Mouse (Mus musculus): ENCODE measurements at regions not wholly inside any gene's neighbourhood (a gene's known extent, or its start where the extent isn't known, plus 50 kb on each side); places are given as distances from the start of the nearest gene placed in this dataset.
"Not testable (repeated sequence)": the region's sequence is repeated elsewhere in the genome, so short reads cannot be mapped to it uniquely, and the experiment has no call there.

DNA sequence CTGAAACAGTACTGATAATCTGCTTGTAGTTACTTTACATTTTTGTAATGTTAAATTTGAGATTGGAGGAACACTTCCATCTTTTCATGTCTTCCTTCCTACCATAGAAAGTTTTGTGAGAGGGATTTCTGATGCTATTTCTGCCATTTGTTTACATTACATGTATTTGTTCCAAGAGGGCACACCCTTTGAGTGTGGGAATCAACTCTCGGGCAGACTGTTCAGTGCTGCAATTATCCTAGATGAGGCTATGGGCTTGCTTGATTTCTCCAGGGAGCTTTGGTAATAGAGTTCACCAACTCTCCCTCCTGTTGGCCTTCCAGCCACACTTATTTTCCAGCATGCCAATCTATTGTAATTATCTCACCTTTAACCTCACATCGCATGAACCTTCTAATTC, 52.4 kb downstream of the Gm13691 start:
- no peak for DNase-seq (ENCODE audit: low spot score in 2 of 2)

DNA sequence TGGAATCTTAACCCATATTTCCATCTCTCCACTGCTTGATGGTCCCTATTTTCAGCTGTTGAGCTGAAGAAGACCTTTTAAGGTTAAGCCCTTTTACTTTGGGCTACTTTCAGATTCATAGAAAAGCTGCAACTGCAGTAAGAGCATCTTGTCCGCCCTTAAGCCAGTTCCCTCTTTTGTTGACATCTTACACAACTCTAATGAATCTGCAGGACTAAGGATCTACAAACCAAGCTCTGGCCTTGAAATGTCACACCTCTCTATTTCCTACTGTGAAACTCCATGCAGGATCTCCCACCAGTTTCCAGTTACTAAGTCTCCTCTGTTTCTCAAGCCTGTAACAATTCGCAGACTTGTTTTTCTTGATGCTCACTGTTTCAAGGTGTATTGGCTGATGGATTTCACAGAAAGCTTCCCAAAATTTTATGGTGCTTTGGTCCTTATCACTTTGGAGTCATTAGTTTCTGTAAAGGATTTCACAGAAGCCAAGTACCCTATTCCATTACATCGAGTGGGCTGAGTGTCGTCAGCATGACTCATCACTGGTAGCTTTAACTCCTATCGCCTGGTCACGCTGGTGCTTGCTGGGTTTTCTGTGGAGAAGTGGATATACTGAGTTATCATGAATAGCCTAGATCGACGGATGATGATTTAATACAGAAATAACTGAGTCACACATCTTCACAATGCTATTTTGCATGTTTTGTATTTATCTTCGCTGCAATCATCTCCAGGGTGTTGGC, 58.2 kb downstream of the Gm13691 start:
- DNase-seq (ENCODE audit: low spot score in 2 of 2): no peak

DNA sequence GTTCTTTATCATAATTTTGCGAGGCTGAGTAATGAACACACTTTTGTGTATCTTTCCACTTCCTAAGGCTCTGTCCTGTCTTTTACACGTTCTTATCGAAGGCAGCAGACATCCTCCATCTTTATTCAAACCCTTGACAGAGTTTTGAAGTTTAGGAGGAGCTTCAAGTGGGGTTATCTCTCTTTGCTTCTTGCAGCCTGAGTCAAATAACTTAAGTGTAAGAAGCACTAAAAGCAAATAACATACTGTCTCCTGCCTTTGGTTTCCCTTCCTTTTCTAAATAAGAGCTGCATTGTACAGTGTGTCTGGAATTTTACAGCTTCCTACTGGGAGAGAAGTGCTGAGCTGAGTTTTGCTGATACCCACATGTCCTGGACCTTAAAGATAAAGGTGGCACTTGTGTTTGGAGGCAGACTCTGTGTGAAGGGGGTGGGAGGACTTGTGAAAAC, 61.6 kb downstream of the Gm13691 start:
- no peak for DNase-seq (ENCODE audit: low spot score in 2 of 2)

DNA sequence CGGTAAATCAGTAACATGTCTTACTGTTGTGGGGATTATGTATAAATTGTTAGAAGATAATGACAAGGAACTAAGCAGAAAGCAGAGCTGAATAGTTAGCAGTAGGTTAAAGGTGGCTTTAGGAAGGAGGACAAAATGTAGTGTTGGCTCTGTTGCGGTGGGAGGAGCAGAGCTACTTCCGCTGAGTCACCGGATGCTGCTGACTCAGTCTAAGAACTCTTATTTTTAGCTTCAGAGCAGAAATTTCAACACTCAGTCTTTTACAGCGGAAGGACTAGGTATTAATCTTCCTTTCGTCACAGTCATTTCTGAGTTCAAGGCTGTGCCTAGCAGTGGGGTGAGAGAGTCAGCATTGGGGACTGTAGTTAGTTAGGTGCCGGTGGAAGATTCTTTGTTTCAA, 68.9 kb downstream of the Gm13691 start:
- DNase-seq (ENCODE audit: low spot score in 2 of 2): peak in 1 of 2 experiments; percentile 17

DNA sequence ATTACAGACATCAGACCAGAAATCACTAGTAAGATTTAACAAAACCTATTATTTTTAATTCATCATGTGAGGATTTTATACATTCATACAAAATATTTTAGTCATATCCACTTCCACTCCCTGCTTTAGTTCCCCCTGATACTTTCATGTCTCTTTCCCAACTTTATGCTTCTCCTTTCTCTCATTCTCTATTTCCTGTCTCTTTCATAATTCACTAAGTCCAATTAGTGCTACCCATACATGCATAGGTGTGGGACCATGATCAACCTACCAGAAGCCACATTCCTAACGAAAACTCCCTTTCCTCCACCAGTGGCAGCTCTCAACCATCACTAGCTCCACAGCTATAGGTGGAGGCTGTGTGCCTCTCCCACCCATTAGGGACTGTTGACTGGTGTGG, 70.9 kb downstream of the Gm13691 start:
- no peak for DNase-seq (ENCODE audit: low spot score in 2 of 2)

DNA sequence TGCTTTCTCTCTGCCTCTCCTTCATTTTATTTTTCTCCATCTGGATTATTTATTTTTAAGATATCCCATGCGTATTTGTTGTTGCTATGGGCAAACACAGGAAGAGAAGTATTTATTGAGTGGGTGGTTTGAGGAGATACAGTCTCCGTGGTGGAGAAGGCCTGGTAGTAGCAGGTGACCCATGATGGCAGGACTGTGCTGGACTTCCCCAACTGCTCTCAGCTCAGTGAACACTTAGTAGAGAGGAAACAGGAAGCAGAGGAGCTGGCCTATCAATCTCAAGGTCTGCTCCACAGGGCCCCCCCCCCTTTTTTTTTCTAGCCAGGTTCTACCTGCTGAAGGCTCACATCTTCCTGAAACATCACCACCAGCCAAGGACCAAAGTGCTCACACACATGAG, 74.0 kb downstream of the Gm13691 start:
- no peak for DNase-seq (ENCODE audit: low spot score in 2 of 2)

DNA sequence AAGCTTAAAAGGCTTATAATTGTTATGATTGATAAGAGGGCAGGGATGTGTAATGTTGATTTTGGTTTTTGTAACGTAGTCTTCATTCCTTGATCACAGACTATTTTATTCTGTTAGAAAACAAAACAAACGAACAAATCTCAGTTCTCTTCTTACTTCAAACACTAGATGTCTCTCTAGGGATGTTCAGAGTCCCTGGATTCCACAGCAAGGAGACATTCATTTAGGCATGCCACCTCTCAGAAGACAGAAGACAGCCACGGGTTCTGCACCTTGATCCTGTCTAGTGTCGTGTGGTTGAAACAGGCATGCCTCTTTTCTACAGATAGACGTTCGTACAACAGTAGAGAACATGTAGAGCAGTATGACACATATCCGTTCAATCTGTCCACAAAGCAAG, 74.7 kb downstream of the Gm13691 start:
- DNase-seq (ENCODE audit: low spot score in 2 of 2): no peak

DNA sequence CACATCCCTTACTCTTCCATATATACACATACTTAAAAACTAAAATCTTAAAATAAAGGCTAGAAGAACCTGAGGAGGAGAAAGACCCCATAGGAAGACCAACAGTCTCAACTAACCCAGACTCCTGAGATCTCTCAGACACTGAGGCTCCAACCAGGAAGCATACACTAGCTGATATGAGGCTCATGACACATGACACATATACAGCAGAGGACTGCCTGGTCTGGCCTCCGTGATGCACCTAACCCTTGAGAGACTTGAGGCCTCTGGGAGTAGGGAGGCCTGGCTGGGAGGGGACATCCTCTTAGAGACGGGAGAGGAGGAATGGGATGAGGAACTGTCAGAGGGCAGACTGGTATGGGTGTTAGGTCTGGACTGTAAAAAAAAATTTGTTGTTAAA, 75.4 kb downstream of the Gm13691 start:
- no peak for DNase-seq (ENCODE audit: low spot score in 2 of 2)

DNA sequence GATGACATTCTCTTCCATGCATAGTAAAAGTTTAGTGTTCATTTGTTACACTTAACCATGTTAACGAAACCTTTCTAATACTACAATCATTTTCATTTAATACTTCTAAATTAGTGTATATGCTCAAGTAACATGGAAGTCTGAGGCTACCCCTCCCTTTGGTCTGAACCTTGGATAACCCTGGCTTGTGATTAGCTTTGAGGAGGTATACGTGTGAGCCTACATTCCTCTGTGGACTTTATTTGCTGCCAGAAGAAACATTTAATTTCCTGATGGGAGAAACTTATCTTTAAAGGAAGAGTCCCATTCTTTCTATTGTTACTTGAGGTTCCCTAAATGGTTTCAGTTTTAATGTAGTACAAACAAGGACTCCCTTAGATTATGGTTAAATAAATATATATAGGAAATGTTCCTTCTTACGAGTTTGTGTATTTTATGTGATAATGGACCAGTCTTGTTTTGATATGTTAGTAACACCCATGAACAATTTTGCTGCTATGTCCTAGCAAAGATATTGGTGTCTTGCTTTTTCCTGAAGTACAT, 75.9 kb downstream of the Gm13691 start:
- DNase-seq (ENCODE audit: low spot score in 2 of 2): no peak

DNA sequence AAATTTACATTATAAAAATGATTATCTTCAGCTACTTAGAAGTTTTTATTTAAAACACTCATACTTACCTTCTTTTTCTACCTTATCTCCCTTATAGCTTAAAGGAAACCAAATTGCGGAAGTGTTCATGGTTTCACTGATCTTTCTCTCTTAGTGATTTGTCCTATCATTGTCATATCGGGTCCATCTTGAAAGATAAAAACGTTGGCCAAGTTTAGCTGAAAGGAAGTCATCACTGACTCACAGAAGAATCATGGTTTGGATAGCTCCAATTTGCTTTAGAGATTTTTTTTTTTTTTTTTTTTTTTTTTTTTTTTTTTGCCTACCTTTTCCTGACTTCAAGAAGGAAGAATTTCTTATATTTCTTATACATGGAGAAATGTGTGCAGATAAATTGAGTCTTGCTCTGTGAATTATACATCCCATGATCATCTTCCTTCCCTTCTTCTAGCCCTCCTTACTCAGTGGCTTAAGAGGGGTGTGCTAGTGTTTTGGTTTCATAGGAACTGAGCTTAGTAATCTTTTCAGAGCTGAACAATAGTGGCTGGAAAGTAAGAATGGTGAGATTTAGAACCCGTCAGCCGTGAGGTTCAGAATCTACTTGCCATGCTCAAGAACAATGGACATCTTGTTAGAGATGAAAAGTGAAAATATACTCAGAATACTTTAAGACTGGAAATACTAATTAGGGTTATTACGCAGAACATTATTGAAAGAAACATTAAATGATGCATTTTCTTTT, 76.6 kb downstream of the Gm13691 start:
- DNase-seq (ENCODE audit: low spot score in 2 of 2): no peak

DNA sequence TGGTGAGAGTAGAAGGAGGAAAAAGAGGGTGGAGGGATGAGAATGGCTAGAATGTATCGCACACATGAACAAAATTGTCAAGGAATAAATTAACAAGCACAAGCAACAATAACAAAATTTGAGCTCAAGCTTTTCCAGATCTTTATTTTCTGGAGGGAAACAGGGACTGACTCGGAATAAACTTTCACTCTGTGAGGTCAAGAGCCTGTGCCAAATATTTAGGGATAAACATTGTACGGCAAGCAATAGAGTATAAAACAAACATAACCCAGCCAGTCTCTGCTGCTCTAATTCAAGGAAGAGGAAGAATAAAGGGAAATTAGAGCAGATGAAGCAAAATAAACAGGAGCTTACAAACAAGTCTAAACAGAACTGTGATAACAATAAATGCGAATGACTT, 78.3 kb downstream of the Gm13691 start:
- no peak for DNase-seq (ENCODE audit: low spot score in 2 of 2)

DNA sequence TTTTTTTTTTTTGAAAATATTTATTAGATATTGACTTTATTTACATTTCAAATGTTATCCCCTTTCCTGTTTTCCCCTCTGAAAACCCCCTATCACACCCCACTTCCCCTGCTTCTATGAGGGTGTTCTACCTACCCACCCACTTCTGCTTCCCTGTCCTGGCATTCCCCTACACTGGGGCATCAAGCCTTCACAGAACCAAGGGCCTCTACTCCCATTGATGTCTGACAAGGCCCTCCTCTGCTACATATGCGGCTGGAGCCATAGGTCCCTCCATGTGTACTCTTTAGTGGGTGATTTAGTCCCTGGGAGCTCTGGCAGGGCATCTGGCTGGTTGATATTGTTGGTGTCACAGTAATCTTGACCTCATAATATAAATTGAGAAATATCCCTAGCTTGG, 79.1 kb downstream of the Gm13691 start:
- DNase-seq (ENCODE audit: low spot score in 2 of 2): not testable (repeated sequence)

DNA sequence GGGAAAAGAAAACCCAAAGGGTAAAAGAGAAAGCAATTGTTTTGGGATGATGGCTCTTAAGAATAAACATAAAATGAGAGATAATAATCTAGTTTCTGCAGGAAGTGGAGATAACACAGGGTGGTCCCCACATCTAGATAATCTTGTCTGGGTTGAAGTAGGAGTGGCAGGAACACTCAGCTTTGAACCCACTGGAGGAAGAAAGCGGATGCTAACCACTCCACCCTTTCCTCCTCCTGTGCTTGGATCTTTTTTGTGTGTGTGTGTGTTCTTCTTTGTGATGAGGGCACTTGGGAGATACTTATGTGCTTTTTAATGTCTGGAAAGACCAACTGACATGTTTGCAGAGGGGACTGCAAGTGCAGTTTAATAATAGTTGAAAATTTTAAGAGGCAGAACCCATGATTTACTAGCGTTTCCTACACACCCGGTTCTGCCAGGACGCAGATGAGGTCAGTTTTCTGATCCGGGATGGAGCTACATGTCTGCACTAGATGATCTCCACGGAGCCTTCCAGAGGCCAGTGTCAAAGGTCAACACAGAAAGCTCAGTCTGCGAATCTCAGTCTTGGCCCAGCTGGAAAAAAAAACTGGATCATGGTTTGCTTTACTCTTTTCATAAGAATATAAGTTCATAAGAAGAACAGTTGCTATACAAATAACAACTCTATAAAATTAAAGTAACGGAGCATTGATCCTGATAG, 82.7 kb downstream of the Gm13691 start:
- DNase-seq (ENCODE audit: low spot score in 2 of 2): no peak

DNA sequence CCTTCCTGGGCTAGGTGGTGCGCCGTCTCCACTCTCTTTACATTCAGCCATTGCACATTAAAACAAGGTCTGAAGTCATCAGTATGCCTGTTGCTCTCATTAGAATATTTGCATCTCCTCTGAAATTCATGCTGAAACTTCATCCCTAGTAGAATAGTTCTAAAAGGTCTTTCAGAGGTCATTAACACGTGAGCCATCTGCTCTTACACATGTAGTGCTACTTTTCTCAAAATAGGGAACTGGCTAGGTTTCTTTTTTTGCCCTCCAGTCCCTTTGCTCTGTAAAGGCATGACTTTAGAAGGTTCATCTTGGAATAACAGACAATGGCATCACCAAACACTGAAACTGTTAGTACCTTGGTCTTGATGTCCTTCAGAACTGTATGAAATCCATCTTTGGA, 85.6 kb downstream of the Gm13691 start:
- no peak for DNase-seq (ENCODE audit: low spot score in 2 of 2)

DNA sequence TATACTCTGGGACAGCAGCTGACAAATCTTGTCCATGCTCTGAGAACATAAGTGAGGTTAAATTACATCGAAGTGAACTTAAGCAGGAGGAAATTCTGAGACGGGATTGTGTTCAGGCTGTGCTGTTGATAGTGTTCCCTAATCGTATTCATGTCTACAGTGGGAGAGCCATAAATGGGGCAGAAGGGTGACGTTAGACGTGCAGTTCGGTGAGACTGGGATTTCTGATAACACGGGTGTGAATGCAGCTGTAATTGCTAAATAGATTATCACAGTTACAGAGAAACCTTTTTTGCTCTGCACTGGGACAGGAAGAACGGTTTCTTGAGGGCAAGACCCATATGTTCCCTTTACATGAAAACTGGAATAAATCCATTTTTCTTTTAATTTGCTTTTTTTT, 88.9 kb downstream of the Gm13691 start:
- no peak for DNase-seq (ENCODE audit: low spot score in 2 of 2)

DNA sequence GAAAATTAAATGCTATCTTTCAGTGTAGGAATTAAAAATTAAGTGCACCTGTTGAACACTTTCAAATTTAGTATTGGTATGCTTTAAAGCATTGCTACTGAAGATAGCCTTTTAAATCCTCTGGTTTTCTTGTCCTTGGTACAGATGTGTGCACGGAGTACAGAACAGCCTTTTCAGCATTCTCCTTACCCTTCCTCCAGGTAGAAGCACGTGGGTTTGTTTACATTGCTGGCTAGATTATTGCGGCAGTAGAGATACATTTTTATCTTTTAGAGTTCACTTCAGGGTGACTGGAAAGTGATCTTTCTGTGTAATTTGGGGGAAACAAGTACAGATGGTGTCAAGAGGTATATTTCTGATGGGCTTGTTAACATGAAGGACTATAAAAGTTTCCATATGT, 89.9 kb downstream of the Gm13691 start:
- no peak for DNase-seq (ENCODE audit: low spot score in 2 of 2)

DNA sequence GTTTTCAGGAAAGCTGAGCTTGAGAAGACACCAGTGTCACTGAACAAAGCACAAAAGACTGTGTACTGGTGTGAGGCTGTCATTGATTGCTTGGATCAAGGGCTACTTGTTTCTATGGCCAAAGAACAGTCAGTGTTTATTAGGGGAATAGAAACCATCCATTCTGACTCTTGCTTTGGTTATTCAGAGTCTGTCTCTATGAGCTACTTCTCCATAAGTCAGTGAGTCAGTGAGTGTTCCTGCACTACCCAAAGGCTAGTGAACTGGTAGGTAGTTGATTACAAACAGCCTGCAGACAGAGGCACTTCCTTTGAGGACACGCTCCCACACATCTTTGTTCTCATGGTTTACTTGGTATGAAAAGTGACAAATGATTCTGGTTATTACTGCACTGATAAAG, 104.4 kb downstream of the Gm13691 start:
- no peak for DNase-seq (ENCODE audit: low spot score in 2 of 2)

DNA sequence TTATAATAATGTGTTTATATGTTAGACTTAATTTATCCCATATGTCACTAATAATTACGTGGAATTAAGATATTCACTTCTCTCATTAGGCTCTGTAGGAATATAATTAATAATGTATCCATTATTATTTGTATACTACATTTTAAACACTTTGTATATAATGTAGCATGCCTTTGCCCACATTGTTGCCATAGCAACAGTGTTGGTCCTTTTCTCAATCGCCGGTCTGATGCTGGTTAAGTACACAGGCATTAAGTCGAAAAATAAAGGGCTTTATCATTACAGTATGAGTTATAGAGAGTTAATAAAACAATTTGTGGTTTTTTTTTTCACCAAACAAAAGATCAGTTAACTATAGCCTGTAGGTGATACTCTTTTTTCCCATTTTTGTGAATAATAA, 108.4 kb downstream of the Gm13691 start:
- DNase-seq (ENCODE audit: low spot score in 2 of 2): no peak

DNA sequence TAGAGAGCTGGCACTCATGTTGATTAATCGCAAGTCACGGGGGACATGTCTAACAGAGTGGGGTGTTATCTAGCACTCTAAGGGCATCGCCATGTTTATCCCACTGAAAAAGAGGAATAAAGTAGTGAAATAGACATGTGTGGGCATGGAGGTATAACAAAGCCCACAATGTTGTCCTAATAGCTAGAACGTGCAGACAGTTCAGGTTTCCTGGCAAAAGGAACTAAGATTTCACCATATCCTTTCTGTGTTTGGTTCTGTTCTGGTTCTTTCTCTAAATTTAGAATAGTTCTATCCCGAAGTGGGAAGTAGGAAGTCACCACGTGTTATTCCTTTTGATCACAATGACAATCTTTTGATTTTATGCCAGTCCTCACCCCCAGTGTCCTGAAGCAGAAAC, 123.2 kb downstream of the Gm13691 start:
- DNase-seq (ENCODE audit: low spot score in 2 of 2): no peak

DNA sequence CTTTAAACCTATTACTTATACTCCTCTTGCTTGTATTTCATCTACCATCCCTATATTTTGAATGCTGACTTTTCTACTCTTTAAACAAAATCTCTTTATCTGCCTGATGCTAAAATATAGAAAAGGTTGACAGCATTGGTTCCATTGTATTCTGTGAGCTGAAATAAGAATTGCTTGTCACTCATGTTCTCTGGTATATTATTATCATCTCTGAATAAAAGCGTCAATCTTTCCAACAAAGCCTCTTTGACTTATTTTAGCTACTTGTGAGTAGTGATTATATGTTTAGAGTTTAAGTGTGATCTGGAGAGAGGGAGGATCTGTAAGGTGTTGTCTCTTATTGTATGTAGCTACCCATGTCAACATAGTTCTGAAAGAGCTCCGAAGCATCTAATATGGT, 129.5 kb downstream of the Gm13691 start:
- no peak for DNase-seq (ENCODE audit: low spot score in 2 of 2)

DNA sequence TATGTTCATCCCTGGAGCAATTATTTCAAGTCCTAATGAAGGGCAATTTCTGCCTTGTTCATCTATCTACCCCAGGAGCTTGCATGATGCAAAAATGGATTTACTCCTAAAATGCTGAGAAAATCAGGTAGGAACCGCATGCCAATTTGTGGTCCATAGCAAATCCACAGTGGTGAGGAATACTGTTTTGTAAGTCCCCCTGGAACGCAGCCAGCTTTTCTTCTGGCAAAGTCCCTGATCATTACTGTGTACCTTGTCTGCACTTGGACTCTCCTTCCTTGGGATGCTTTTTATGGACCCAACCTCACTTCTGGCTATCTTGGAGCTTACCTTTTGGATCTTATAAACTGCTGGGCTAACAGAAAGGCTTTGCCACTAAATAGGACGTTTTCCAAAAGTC, 137.2 kb downstream of the Gm13691 start:
- DNase-seq (ENCODE audit: low spot score in 2 of 2): no peak

DNA sequence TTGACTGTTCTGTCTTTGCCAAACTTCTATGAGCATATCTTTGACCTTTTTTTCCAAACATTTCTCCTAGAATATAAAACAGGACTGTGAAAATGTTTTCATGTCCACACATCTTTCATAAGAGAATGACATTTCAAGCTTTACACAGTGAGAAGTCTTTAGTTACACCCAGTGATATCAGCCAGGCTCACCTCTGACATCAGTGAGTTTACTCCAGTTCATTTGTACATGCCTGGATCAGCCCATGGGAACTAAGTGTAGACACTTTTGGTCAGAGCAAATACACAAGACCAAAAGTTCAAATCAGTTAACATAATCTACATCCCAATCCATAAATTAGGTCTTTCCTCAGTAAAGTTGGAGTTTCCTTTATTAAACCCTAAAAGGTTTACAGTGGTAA, 171.4 kb downstream of the Gm13691 start:
- DNase-seq (ENCODE audit: low spot score in 2 of 2): no peak

DNA sequence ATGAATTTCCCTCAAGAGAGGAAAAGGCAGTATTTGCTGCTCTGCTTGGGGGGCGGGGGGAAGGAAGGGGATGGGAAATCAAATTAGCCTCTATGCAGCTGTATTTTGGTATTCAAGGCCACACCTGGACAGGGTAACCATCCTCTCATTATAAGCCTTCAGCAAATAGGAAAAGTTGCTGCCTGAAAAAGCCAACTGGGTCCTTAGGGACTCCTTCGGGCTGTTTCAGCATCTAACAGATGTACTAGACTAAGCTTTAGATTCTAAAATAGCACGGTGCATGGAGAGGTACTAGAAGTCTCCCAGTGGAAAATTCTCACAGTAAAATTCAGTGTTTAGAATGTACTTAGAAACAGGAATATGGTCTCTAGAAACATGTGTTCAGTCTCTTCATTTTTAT, 183.1 kb downstream of the Gm13691 start:
- no peak for DNase-seq (ENCODE audit: low spot score in 2 of 2)

Data from thymus, postnatal 10 days (tissue).